Mouse (Mus musculus): Measurements from ENCODE around the gene Lpcat3. TPM values are rescaled to one million over a fixed set of nuclear protein-coding genes. Genes with fewer than 3 reads are reported as not detected.

Gene Lpcat3
- total RNA-seq, 2 experiments from 2014 or later: 14.6 to 19.0 TPM

DNA sequence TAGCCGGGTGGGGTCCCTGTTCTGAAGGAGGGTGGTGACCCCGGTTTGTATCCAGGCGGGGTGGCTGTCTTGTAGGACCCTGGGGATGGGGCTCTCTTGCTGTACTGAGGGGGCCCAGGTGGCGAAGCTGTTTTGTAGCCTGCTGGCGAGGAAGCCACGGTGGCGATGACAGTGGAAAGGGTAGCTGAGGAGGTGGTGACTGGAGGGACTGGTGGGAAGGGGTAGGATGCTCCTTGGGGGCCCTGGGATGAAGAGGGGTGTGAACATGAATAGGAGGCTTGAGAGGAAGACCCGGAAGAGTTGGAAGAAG lies 83.4 kb downstream of the Lpcat3 start:
- no peak for DNase-seq
- intact Hi-C loops (cut with DNase I): loop anchor here (10.0 kb wide), 1 partner anchor 331 kb away; the partner anchor contains the start of gene Pex5
- peak overlapping the region; percentile 86 for H3K4me3 ChIP-seq
- peak overlapping the region; percentile 98 for H3K27ac ChIP-seq
- TF ChIP-seq CTCF (IDR thresholded peaks at IDR 0.05): no peak

DNA sequence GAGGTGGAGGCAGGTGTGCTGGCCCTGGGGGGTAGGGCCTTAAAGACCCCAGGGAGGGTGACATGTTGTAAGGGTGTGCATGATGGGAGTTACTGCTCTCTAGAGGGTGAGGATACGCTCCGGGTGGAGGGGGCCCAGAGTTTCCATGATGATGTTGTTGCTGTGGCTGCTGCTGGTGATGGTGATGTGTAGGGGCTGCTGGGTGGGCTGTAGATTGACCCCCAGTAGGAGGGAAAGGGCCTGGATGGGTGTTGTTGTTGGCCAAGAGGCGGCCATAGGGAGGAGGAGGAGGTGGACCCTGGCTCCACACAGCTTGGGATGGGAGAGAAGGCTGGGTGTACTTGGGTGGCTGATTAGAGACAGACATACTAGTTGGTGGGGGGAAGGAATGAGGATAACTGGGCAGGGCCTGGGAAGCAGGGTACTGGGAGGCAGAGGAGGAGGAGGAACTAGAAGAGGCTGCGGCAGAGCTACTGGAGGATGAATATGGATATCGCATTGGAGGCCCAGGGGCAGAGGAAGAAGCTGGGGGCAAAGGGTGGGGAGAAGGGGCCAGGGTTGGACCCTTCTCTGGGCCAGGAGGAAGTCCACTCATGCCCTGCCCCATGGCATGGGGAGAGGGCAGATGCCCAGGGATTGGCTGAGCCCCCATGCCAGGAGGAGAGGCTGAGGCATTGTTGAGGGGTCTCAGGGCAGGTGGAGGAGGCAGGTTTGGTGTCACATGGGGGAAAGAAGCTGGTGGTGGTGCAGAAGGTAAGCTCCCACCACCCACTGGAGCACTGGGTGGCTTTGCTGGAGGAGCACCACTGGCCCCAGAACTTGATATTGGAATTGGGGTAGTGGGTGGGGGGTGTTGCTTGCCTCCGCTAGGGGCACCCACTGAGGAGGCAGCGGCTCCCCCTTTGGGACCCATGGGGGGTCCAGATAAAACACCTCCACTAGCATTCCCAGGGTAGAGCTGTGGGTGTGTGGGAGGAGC lies 84.1 kb downstream of the Lpcat3 start:
- intact Hi-C loops (cut with DNase I): loop anchor here (10.0 kb wide), 1 partner anchor 332 kb away; the partner anchor contains the start of gene Pex5
- peak; percentile 36 for DNase-seq
- Histone ChIP-seq H3K27ac (peak overlapping the region; percentile 98; the same call in 1 of the 2 replicates), H3K4me3 (peak overlapping the region; percentile 86)
- no peak for TF ChIP-seq CTCF (IDR thresholded peaks at IDR 0.05)

DNA sequence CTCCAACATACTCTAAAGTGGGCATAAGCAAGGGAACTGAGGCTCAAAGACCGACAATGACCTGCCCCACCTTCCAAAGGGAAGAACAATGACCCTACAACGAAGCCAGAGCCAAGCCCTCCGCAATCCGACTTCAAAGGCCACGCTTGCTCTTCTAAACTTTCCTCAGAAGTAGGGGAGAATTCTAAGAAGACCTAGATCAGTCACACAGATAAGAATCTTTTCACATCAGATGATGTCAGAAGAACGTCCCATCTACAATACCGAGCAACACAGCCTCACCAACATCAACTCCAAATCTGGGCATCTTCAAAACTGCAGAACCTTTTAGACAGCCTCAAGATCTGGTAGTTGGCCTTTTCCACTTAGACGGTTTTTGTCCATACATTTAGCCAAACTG lies 87.6 kb downstream of the Lpcat3 start:
- intact Hi-C loops (cut with DNase I): no loop called here
- Histone ChIP-seq H3K27ac (no peak overlapping the region), H3K4me3 (no peak overlapping the region)
- TF ChIP-seq CTCF (IDR thresholded peaks at IDR 0.05): no peak
- DNase-seq: no peak

DNA sequence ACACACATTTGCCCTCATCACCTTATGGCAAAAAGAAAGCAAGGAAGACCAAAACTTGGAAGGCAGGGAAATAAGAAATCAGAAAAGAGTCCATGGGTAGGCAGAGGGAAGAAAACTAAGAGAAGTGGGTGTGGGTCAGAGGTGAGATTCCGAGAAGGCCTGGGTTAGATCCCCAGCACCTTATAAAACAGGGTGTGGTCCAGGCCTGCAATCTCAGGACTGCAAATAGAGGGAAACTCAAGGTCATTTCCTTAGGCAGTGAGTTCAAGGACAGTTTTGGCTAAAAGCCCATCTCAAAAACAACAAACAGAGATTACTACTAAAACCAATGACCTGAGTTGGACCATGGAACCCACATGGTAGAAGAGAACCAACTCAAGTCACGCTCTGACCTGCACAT lies 91.0 kb downstream of the Lpcat3 start:
- intact Hi-C loops (cut with DNase I): no loop called here

More for the DNA sequence above, 91.0 kb downstream of the Lpcat3 start:
- Histone ChIP-seq H3K27ac (no peak overlapping the region), H3K4me3 (no peak overlapping the region)
- DNase-seq: no peak
- no peak for TF ChIP-seq CTCF (IDR thresholded peaks at IDR 0.05)

Small RNA genes lying within 50 kb of the gene (microRNA-seq; reads per million reads assigned to microRNA genes)
- not detected for gene Mir141
- 11.6 reads per million, percentile 10 among the genes with 10 or more reads in this experiment for gene Mir200c

Other genes starting within 250 kb of the Lpcat3 start
- 10 to 100 TPM; 19.8 to 25.2 TPM for gene Pex5, start 248.0 kb upstream of the Lpcat3 start, total RNA-seq (2021)
- under 1 TPM; 0.36 to 0.64 TPM for gene Clstn3, start 198.2 kb upstream of the Lpcat3 start, total RNA-seq (2021)
- gene C1rl, start 169.9 kb upstream of the Lpcat3 start, total RNA-seq (2021): under 1 TPM; 0.28 to 0.61 TPM
- 10 to 100 TPM in 1 of 2 experiments, 1 to 10 TPM in 1; 7.4 to 10.5 TPM for gene C1ra, start 150.6 kb upstream of the Lpcat3 start, total RNA-seq (2021)
- 10 to 100 TPM; 19.8 to 21.9 TPM for gene C1s1, start 120.7 kb upstream of the Lpcat3 start, total RNA-seq (2021)
- gene C1rb, start 92.7 kb upstream of the Lpcat3 start, total RNA-seq (2021): 1 to 10 TPM in 1 of 2 experiments, under 1 TPM in 1; 0.36 to 1.2 TPM
- gene C1s2, start 26.9 kb upstream of the Lpcat3 start, total RNA-seq (2021): under 1 TPM; 0.31 to 0.39 TPM
- gene Emg1, start 49.2 kb downstream of the Lpcat3 start, total RNA-seq (2021): 10 to 100 TPM; 57.7 to 71.8 TPM
- 100 to 1,000 TPM; 142 to 184 TPM for gene Phb2, start 49.3 kb downstream of the Lpcat3 start, total RNA-seq (2021)
- gene Ptpn6, start 75.7 kb downstream of the Lpcat3 start, total RNA-seq (2021): under 1 TPM; 0.61 to 0.87 TPM
- gene Grcc10, start 78.3 kb downstream of the Lpcat3 start, total RNA-seq (2021): 100 to 1,000 TPM; 145 to 182 TPM
- not detected for gene Gm45234, start 93.0 kb downstream of the Lpcat3 start, total RNA-seq (2021)
- 10 to 100 TPM; 46.4 to 47.9 TPM for gene Atn1, start 93.5 kb downstream of the Lpcat3 start, total RNA-seq (2021)
- gene Eno2, start 106.6 kb downstream of the Lpcat3 start, total RNA-seq (2021): 1 to 10 TPM; 1.2 to 2.0 TPM
- gene Lrrc23, start 116.7 kb downstream of the Lpcat3 start, total RNA-seq (2021): under 1 TPM in 1 of 2 experiments, not detected in 1; 0.48 TPM
- gene Spsb2, start 145.6 kb downstream of the Lpcat3 start, total RNA-seq (2021): 1 to 10 TPM; 2.0 to 2.5 TPM
- 1,000 to 10,000 TPM; 2,224 to 2,391 TPM for gene Tpi1, start 151.3 kb downstream of the Lpcat3 start, total RNA-seq (2021)
- gene Usp5, start 166.5 kb downstream of the Lpcat3 start, total RNA-seq (2021): 10 to 100 TPM; 43.4 to 50.1 TPM
- under 1 TPM; 0.26 to 0.31 TPM for gene Cdca3, start 166.5 kb downstream of the Lpcat3 start, total RNA-seq (2021)
- 1 to 10 TPM in 1 of 2 experiments, under 1 TPM in 1; 0.75 to 1.4 TPM for gene Gnb3, start 177.2 kb downstream of the Lpcat3 start, total RNA-seq (2021)
- 1 to 10 TPM; 4.1 to 7.1 TPM for gene P3h3, start 194.7 kb downstream of the Lpcat3 start, total RNA-seq (2021)
- gene Gpr162, start 201.0 kb downstream of the Lpcat3 start, total RNA-seq (2021): not detected
- gene Cd4, start 225.2 kb downstream of the Lpcat3 start, total RNA-seq (2021): not detected
- gene Lag3, start 248.7 kb downstream of the Lpcat3 start, total RNA-seq (2021): under 1 TPM; 0.11 to 0.13 TPM

All from gastrocnemius, adult 2 months (tissue).